Mouse (Mus musculus) CH12.LX (cell line): ENCODE data around the gene Nudt22. TPM values are rescaled to one million over a fixed set of nuclear protein-coding genes. Genes with fewer than 3 reads are reported as not detected.
A peak's percentile ranks its signal among the peaks of the same experiment; 100 is the strongest.

Experiments
- DNase-seq: peaks from one replicate; pipeline ENCODE4 v3.0.0-alpha.2; 2013; ENCODE audit errors: extremely low read depth
- H3K27ac ChIP-seq: 2 replicates; pipeline ENCODE4 v1.5.1; 2012; ENCODE audit warnings: low read depth, mild to moderate bottlenecking, control low read depth, moderate library complexity; ENCODE audit not compliant: insufficient read depth
- H3K27me3 ChIP-seq: replicated peaks from 2 replicates; pipeline ENCODE3; 2012; ENCODE audit warnings: inconsistent platforms
- H3K36me3 ChIP-seq, 2 experiments: replicated peaks in 1 of 2; 2 replicates each; pipeline versions ENCODE3 to v1.6.1; 2012; ENCODE audit warnings: inconsistent platforms in 1 of 2, low read length in 1 of 2, mild to moderate bottlenecking in 1 of 2, mixed read lengths in 1 of 2, moderate library complexity in 1 of 2; ENCODE audit not compliant: control insufficient read depth in 1 of 2, insufficient read depth in 1 of 2
- H3K4me1 ChIP-seq, 2 experiments: 2 replicates each; pipeline ENCODE4 v1.6.1; 2012; ENCODE audit warnings: inconsistent platforms in 1 of 2, moderate library complexity in 1 of 2; ENCODE audit not compliant: insufficient read depth in 2 of 2, control insufficient read depth in 1 of 2
- H3K4me2 ChIP-seq: 2 replicates; pipeline ENCODE4 v1.6.1; 2012; ENCODE audit warnings: low read depth, mild to moderate bottlenecking, control low read depth; ENCODE audit not compliant: poor library complexity, insufficient read depth, severe bottlenecking
- H3K4me3 ChIP-seq, 3 experiments: fragments of 150-350 bp in 1 of 3; sonication (generic) in 1 of 3; replicated peaks in 1 of 3; 2 replicates each; pipeline versions ENCODE3 to v1.5.1; 2011 to 2012; ENCODE audit warnings: low read depth in 2 of 3, low read length in 2 of 3, mild to moderate bottlenecking in 2 of 3, moderate library complexity in 2 of 3, control low read depth in 1 of 3, improper control_type of control experiment in 1 of 3, inconsistent platforms in 1 of 3, mixed read lengths in 1 of 3; ENCODE audit not compliant: poor library complexity in 1 of 3
- H3K79me2 ChIP-seq: replicated peaks from 2 replicates; pipeline ENCODE4 v1.6.1; 2012; ENCODE audit warnings: mild to moderate bottlenecking, moderate library complexity; ENCODE audit not compliant: control insufficient read depth, poor library complexity, insufficient read depth, severe bottlenecking; ENCODE audit errors: extremely low read depth
- H3K9ac ChIP-seq: 2 replicates; pipeline ENCODE4 v1.6.1; 2012; ENCODE audit warnings: low read depth, mild to moderate bottlenecking, control low read depth, moderate library complexity; ENCODE audit not compliant: insufficient read depth
- H3K9me3 ChIP-seq: replicated peaks from 2 replicates; pipeline ENCODE3; 2012; ENCODE audit warnings: low read length, inconsistent platforms, mixed read lengths
- JUN ChIP-seq: IDR thresholded peaks from 2 replicates; pipeline ENCODE4 v1.6.1; 2011; ENCODE audit warnings: low read depth, mild to moderate bottlenecking, low read length, improper control_type of control experiment, moderate library complexity; ENCODE audit not compliant: insufficient read depth
- JUND ChIP-seq: conservative IDR thresholded peaks from 2 replicates; pipeline ENCODE4 v1.6.1; 2011; ENCODE audit warnings: low read depth, low read length, improper control_type of control experiment
- MAZ ChIP-seq: IDR thresholded peaks from 2 replicates; pipeline ENCODE4 v1.6.1; 2012; ENCODE audit warnings: low read depth, mild to moderate bottlenecking, inconsistent platforms, low read length, improper control_type of control experiment, moderate library complexity
- NELFE ChIP-seq: IDR thresholded peaks from 2 replicates; pipeline ENCODE4 v1.6.1; 2011; ENCODE audit warnings: low read depth, low read length, improper control_type of control experiment
- PAX5 ChIP-seq: IDR thresholded peaks from 2 replicates; pipeline ENCODE4 v1.6.1; 2012; ENCODE audit warnings: low read length, inconsistent platforms, mixed read lengths
- RAD21 ChIP-seq: IDR thresholded peaks from 2 replicates; pipeline ENCODE4 v1.6.1; 2011; ENCODE audit warnings: low read depth, mild to moderate bottlenecking, low read length, improper control_type of control experiment, moderate library complexity
- RCOR1 ChIP-seq: conservative IDR thresholded peaks from 2 replicates; pipeline ENCODE4 v1.6.1; 2012; ENCODE audit warnings: low read depth, mild to moderate bottlenecking, inconsistent platforms, low read length, improper control_type of control experiment
- SMC3 ChIP-seq: IDR thresholded peaks from 2 replicates; pipeline ENCODE4 v1.6.1; 2011; ENCODE audit warnings: low read depth, low read length, improper control_type of control experiment
- TCF12 ChIP-seq: IDR thresholded peaks from 2 replicates; pipeline ENCODE4 v1.6.1; 2014; ENCODE audit warnings: low read depth, mild to moderate bottlenecking, inconsistent platforms, low read length, improper control_type of control experiment
- ZC3H11A ChIP-seq: IDR thresholded peaks from 2 replicates; pipeline ENCODE4 v1.6.1; 2012; ENCODE audit warnings: low read depth, mild to moderate bottlenecking, inconsistent platforms, low read length, improper control_type of control experiment
- ZNF384 ChIP-seq: IDR thresholded peaks from 2 replicates; pipeline ENCODE4 v1.6.1; 2012; ENCODE audit warnings: low read depth, low read length, improper control_type of control experiment, inconsistent platforms
- dilution Hi-C: fragments of 300-500 bp; cut with MboI; formaldehyde crosslinking; loops from 2 replicates; pipeline ENCODE4 v1.14.3; 2020; ENCODE audit warnings: low sequenced_read_pairs; ENCODE audit not compliant: extremely low pct_unique_long_range_greater_than_20kb, extremely low pct_ligation_motif_present
- in situ Hi-C: fragments of 300-500 bp; cut with MboI; formaldehyde crosslinking; loops from 3 replicates; pipeline ENCODE4 v1.14.3; 2019; ENCODE audit warnings: low sequenced_read_pairs, low pct_ligation_motif_present, low pct_unique_long_range_greater_than_20kb, mixed read lengths
- polyA plus RNA-seq: library from polyadenylated mRNA; unstranded; fragments of >175 nt; gene quantifications from 2 replicates; pipeline ENCODE4 v1.2.1, GENCODE M21; 2012; ENCODE audit warnings: low read depth; ENCODE audit not compliant: insufficient read length
- total RNA-seq, 2 experiments: library from RNA; depleted of rRNA; stranded (reverse); fragments of 300-350 nt in 1 of 2; fragments of >200 nt in 1 of 2; gene quantifications; 2 replicates each; pipeline ENCODE4 v1.2.3; 2012 to 2014

The Nudt22 gene
- total and polyA plus RNA-seq, 3 experiments = 11.1 to 24.6 (median 11.2) TPM

DNA sequence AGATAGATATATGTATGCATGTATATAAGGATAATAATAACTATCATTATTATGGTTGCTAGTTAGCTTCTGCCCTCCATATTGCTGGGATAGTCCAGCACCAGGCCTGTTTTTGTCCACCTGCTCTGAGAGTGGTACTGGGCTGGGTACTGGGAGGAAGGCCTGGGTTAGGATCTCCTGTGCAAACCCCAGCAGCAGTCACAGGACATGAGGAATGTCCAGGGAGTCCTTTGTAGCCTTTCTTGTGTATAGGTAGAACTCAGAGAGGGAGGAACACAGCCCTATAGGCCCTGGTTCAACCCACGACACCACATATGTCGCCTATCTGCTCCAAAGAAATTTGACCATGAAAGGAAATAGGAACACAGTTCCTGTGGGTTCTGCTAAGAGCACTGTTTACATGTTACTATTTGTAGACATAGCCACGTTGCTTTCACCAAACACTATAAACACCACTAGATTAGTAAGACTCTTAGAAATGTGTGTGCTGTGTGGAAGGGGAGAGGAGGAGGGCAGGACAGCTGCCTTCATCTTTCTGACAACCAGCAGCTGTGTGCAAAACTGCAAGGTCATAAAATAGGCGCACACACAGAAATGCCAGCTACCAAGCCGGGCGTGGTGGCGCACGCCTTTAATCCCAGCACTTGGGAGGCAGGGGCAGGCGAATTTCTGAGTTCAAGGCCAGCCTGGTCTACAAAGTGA lies 11.1 kb upstream of the Nudt22 start:
- no peak for DNase-seq
- Histone ChIP-seq H3K4me2 (no peak overlapping the region), H3K27ac (no peak overlapping the region), H3K27me3 (no peaks in the 10 kb centered on the region), H3K9me3 (no peaks in the 10 kb centered on the region), H3K4me1 (no peaks in the 10 kb centered on the region), H3K9ac (no peak overlapping the region), H3K36me3 (peaks cover 24 to 66% of the 10 kb centered on the region in 2 experiments), H3K4me3 (no peak overlapping the region), H3K79me2 (no peaks in the 10 kb centered on the region)
- dilution Hi-C loops = no loop called here
- in situ Hi-C loops = no loop called here
- TF ChIP-seq JUN = no peak
- no peak for TF ChIP-seq ZC3H11A
- TF ChIP-seq SMC3 = no peak

DNA sequence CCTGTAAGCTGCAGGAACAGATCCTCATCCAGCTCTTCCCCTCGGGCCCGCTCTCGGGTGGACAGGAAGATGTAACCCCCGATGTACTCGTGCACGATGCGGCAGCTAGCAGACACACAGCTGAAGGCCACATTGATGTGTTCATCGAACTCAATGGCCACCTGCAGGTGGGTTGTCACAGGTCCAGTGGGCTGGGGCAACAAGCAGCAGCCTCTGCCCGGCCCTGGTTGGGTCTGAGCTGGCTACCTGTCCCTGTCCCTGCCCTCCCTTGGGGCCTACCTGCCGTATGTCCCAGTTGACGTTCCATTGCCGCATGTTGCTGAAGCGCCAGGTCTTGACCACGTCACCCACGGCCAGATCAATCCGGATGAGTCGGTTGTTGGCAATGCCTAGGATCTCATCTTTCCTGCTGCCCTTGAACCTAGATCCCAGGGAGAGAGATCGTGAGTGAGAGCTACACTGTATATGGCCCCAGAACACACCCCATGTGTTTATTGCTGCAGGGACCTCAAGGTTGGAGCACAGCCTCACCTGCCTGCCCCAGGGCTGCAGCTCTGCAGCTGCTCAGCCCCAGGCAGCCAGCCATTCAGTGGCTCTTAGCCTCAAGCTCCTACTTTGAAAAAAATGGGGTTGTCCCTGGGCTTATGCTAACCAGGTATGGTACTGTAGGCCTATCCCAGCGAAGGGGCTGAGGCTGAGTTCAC lies 3.6 kb upstream of the Nudt22 start:
- H3K9ac ChIP-seq = no peak overlapping the region
- no peak overlapping the region for H3K27ac ChIP-seq
- in situ Hi-C loops = no loop called here
- H3K27me3 ChIP-seq = no peaks in the 10 kb centered on the region
- H3K4me2 ChIP-seq = no peak overlapping the region
- DNase-seq = peak; percentile 45
- peaks cover 50 to 65% of the 10 kb centered on the region in 2 experiments for H3K36me3 ChIP-seq
- dilution Hi-C loops = no loop called here
- H3K4me1 ChIP-seq = peaks cover 0 to 40% of the 10 kb centered on the region in 2 experiments; a peak in 2 of 4 replicates
- no peak for TF ChIP-seq TCF12
- no peak for TF ChIP-seq RCOR1
- TF ChIP-seq ZNF384 = 0 out of 2 replicates have a peak, but pooled peaks have one; percentile 22
- H3K4me3 ChIP-seq = no peak overlapping the region
- H3K79me2 ChIP-seq = no peaks in the 10 kb centered on the region
- H3K9me3 ChIP-seq = no peaks in the 10 kb centered on the region

DNA sequence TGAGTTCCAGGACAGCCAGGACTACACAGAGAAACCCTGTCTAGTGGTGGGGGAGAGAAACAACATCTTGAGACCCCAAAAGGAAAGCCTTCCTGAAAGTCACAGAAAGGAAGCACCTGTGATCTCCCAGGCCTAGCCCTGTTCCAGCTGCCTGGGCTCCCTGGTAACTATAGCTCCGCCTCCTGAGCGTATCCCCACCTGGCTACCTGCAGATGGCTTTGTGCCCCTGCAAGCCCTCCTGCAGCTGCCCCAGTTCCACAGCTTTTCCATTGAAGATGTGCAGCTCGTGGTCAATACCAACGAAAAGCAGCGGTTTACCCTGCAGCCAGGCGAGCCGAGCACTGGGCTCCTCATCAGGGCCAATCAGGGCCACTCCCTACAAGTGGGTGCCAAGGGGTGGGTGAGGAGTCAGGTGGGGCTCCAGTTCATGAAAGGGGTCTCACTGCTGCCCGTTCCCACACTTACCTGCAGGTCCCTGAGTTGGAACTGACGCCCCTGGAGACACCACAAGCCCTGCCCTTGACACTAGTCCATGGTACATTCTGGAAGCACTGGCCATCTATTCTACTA lies 1.9 kb upstream of the Nudt22 start:
- Histone ChIP-seq H3K4me3 (no peak overlapping the region), H3K79me2 (no peaks in the 10 kb centered on the region)
- dilution Hi-C loops = no loop called here

More for the DNA sequence above, 1.9 kb upstream of the Nudt22 start:
- TF ChIP-seq PAX5 (no peak), NELFE (no peak), RAD21 (no peak), MAZ (no peak), JUND (no peak)
- Histone ChIP-seq H3K9me3 (no peaks in the 10 kb centered on the region), H3K36me3 (peaks cover 42 to 51% of the 10 kb centered on the region in 2 experiments), H3K4me2 (no peak overlapping the region), H3K27me3 (no peaks in the 10 kb centered on the region), H3K27ac (no peak overlapping the region), H3K9ac (no peak overlapping the region), H3K4me1 (peaks cover 4 to 51% of the 10 kb centered on the region in 2 experiments)
- no peak for DNase-seq
- in situ Hi-C loops = no loop called here
